Mouse (Mus musculus) hindbrain, embryonic 10.5 days (tissue): ENCODE data around the gene Atp5mpl. TPM values are rescaled to one million over a fixed set of nuclear protein-coding genes. Genes with fewer than 3 reads are reported as not detected.
A peak's percentile ranks its signal among the peaks of the same experiment; 100 is the strongest.
"Not testable (repeated sequence)": the region's sequence is repeated elsewhere in the genome, so short reads cannot be mapped to it uniquely, and the experiment has no call there.

Experiments
- DNase-seq: peaks from one replicate; pipeline ENCODE4 v3.0.0-alpha.2; 2017; ENCODE audit warnings: low spot score
- H3K27ac ChIP-seq: fragments of 300-500 bp; sonication (generic); 2 replicates; pipeline ENCODE4 v1.5.1; 2016; ENCODE audit warnings: mild to moderate bottlenecking, moderate library complexity
- H3K27me3 ChIP-seq: fragments of 300-500 bp; sonication (generic); 2 replicates; pipeline ENCODE4 v1.6.1; 2016; ENCODE audit warnings: mild to moderate bottlenecking; ENCODE audit not compliant: poor library complexity, insufficient read depth, severe bottlenecking
- H3K36me3 ChIP-seq: fragments of 300-500 bp; sonication (generic); 2 replicates; pipeline ENCODE4 v1.6.1; 2016; ENCODE audit warnings: mild to moderate bottlenecking, moderate library complexity
- H3K4me1 ChIP-seq: fragments of 300-500 bp; sonication (generic); replicated peaks from 2 replicates; pipeline ENCODE4 v1.6.1; 2016; ENCODE audit warnings: mild to moderate bottlenecking
- H3K4me3 ChIP-seq: fragments of 300-500 bp; sonication (generic); 2 replicates; pipeline ENCODE4 v1.5.1; 2016; ENCODE audit warnings: mild to moderate bottlenecking, moderate library complexity
- H3K9me3 ChIP-seq: fragments of 300-500 bp; sonication (generic); 2 replicates; pipeline ENCODE4 v1.6.1; 2016; ENCODE audit warnings: mild to moderate bottlenecking, moderate library complexity
- WGBS: fragments of 180-500 bp; shearing (Covaris S2); methylation state at CpG from one replicate; pipeline ENCODE4 v1.1.7; 2016; 5-methylcytosine and 5-hydroxymethylcytosine counted together
- polyA plus RNA-seq: library from polyadenylated mRNA; unstranded; fragments of >200 nt; fragmentation: Nextera tagmentation; extraction: Ambion mirVana; gene quantifications from 2 replicates; pipeline ENCODE4 v1.2.1, GENCODE M21; 2016

Atp5mpl gene
- polyA plus RNA-seq, 1 experiment from 2014 or later = 677 TPM

DNA sequence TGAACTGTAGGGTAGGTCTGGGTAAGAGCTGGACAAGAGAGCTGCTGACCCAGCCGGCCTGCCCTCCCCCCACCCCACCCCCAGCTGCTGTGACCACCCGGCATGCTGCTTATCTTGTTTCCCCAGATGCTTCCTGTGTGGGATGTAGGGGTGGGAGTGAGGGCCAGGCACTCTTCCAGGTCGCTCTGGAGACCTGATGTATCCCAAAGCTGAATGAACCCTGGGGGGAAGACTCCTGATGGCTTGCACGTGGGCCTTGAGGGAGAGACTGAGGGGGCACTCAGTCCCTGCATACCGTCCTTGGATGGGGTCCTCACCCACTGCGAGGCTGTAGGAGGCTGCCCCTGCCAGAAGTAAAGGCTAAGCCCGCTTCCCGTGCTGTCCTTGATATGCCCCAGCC, 21.7 kb downstream of the Atp5mpl start:
- H3K4me3 ChIP-seq = no peak overlapping the region
- no peak for DNase-seq
- no peaks in the 10 kb centered on the region for H3K36me3 ChIP-seq
- H3K27me3 ChIP-seq = no peaks in the 10 kb centered on the region
- whole genome bisulfite sequencing = 62% methylated on average over 8 of the region's 8 CpGs
- peak overlapping the region; percentile 68 for H3K27ac ChIP-seq
- no peaks in the 10 kb centered on the region for H3K9me3 ChIP-seq
- H3K4me1 ChIP-seq = peaks cover 29% of the 10 kb centered on the region

- not testable (repeated sequence) for H3K36me3 ChIP-seq, H3K27me3 ChIP-seq, DNase-seq, H3K9me3 ChIP-seq
- peaks cover 29% of the 10 kb centered on the region for H3K4me1 ChIP-seq
- peak overlapping the region; percentile 3; the same call in 1 of the 2 replicates for H3K4me3 ChIP-seq
- H3K27ac ChIP-seq = peak overlapping the region; percentile 68
- WGBS = 67% methylated on average over 18 of the region's 20 CpGs
Measured at GRCm38 (mm10) chr12:111944065-111944987, 22.5 kb downstream of the Atp5mpl start.

GRCm38 (mm10) chr12:111943421-111944064, 23.2 kb downstream of the Atp5mpl start:
- Histone ChIP-seq H3K9me3 (no peaks in the 10 kb centered on the region), H3K27me3 (no peaks in the 10 kb centered on the region), H3K4me3 (peak overlapping the region; percentile 3; the same call in 1 of the 2 replicates), H3K4me1 (peaks cover 34% of the 10 kb centered on the region), H3K27ac (peak overlapping the region; percentile 72), H3K36me3 (no peaks in the 10 kb centered on the region)
- DNase-seq = no peak
- 62% methylated on average over 10 of the region's 10 CpGs for WGBS

DNA sequence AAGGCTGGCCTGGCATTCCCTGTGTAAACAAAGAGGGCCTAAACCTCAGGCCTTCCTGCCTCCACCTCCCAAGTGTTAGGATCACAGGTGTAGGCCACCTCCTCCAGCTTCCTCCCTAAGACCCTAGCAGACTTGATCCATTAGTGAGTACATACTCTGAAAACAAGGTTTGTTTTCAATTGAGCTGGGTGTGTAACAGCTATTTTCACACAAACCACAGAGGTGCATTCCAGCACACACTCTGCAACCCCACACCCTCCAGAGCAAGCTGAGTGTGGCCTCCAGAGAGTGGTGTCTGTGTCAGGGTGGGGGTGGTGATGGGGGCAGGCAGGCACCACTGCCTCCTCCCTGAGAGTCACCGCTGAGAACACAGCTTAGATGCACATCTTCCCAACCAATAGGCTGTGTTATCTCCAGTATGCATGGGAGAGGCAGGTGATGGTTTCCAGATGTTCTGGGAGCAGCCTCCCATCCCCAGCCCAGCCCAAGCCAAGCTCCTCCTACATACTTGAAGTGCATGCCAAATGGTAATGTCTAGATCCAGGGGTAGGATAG, 28.1 kb downstream of the Atp5mpl start:
- H3K9me3 ChIP-seq = no peaks in the 10 kb centered on the region
- no peak for DNase-seq
- H3K27me3 ChIP-seq = no peaks in the 10 kb centered on the region
- peaks cover 38% of the 10 kb centered on the region for H3K4me1 ChIP-seq
- 0 out of 2 replicates have a peak overlapping the region, but pooled peaks have one; percentile 73 for H3K27ac ChIP-seq
- WGBS = 63% methylated on average over 1 of the region's 1 CpGs
- H3K36me3 ChIP-seq = no peaks in the 10 kb centered on the region
- no peak overlapping the region for H3K4me3 ChIP-seq

- Histone ChIP-seq H3K4me3 (no peak overlapping the region), H3K27me3 (no peaks in the 10 kb centered on the region), H3K4me1 (peaks cover 46% of the 10 kb centered on the region), H3K27ac (0 out of 2 replicates have a peak overlapping the region, but pooled peaks have one; percentile 73), H3K36me3 (no peaks in the 10 kb centered on the region), H3K9me3 (no peaks in the 10 kb centered on the region)
- 42% methylated on average over 24 of the region's 24 CpGs for WGBS
- no peak for DNase-seq
Measured at GRCm38 (mm10) chr12:111936706-111937550, 29.8 kb downstream of the Atp5mpl start.

DNA sequence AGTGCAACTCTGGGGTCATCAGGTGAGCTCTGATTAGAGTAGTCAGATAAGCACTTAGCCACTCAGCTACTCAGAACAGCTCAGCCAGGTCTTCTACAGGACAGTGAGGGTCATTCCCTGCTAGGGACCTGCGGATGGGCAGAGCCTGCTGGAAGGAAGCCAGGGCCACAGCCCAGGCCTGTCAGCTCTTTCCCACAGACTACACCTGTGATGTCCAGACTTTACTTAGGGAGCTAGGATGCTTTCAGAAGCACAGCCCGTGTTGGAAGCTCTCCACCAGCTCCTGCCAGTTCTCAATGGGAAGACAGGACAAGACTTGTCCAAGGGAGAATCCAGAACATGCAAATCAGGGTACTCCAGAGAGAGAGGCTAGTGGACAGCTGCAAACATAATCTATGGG, 32.8 kb downstream of the Atp5mpl start:
- H3K9me3 ChIP-seq = no peaks in the 10 kb centered on the region
- 87% methylated on average over 2 of the region's 2 CpGs for whole genome bisulfite sequencing
- H3K27ac ChIP-seq = peak overlapping the region; percentile 35; the same call in 1 of the 2 replicates
- no peak overlapping the region for H3K4me3 ChIP-seq
- H3K36me3 ChIP-seq = no peaks in the 10 kb centered on the region
- H3K4me1 ChIP-seq = peaks cover 44% of the 10 kb centered on the region
- no peak for DNase-seq
- H3K27me3 ChIP-seq = no peaks in the 10 kb centered on the region

- no peaks in the 10 kb centered on the region for H3K27me3 ChIP-seq
- 65% methylated on average over 11 of the region's 11 CpGs for WGBS
- no peak overlapping the region for H3K4me3 ChIP-seq
- no peak for DNase-seq
- no peaks in the 10 kb centered on the region for H3K9me3 ChIP-seq
- peak overlapping the region; percentile 35; the same call in 1 of the 2 replicates for H3K27ac ChIP-seq
- H3K36me3 ChIP-seq = no peaks in the 10 kb centered on the region
- peaks cover 39% of the 10 kb centered on the region for H3K4me1 ChIP-seq
Measured at GRCm38 (mm10) chr12:111933032-111933704, 33.6 kb downstream of the Atp5mpl start.

GRCm38 (mm10) chr12:111932513-111932912, 34.3 kb downstream of the Atp5mpl start:
- Histone ChIP-seq H3K4me1 (peaks cover 32% of the 10 kb centered on the region), H3K4me3 (no peak overlapping the region), H3K27ac (0 out of 2 replicates have a peak overlapping the region, but pooled peaks have one; percentile 35), H3K27me3 (no peaks in the 10 kb centered on the region), H3K9me3 (no peaks in the 10 kb centered on the region), H3K36me3 (no peaks in the 10 kb centered on the region)
- DNase-seq = no peak
- WGBS = 65% methylated on average over 3 of the region's 3 CpGs

DNA sequence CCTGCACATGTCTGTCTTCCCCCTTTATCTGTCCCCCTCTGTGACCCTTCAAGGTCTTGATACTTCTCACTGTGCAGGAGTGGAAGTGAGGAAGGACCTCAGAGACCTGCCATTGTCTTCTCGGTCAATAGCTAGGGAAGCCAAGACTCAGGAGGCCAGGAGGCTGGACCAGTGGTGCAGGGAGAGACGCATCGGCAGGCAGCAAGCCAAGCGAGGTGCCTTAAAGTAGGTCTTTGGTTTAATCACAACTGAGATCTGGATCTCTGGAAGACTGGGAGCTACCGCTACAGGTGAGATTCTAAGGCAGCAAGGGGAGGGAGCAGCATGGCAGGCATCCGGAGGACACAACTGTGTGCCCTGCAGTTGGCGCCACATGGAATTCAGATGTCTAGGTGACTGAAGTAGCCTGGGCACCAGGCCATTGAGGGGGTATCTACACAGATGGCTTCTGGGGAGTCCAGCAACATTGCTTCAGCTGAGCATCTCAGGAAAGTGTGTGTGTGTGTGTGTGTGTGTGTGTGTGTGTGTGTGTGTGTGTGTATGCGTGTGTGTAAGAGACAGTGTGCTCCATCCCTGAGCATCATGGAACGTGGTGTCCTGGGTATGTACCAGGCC, 35.3 kb downstream of the Atp5mpl start:
- H3K27me3 ChIP-seq = no peaks in the 10 kb centered on the region
- peaks cover 22% of the 10 kb centered on the region for H3K4me1 ChIP-seq
- DNase-seq = no peak
- H3K27ac ChIP-seq = no peak overlapping the region
- 83% methylated on average over 9 of the region's 9 CpGs for WGBS
- no peaks in the 10 kb centered on the region for H3K9me3 ChIP-seq
- no peak overlapping the region for H3K4me3 ChIP-seq
- no peaks in the 10 kb centered on the region for H3K36me3 ChIP-seq

DNA sequence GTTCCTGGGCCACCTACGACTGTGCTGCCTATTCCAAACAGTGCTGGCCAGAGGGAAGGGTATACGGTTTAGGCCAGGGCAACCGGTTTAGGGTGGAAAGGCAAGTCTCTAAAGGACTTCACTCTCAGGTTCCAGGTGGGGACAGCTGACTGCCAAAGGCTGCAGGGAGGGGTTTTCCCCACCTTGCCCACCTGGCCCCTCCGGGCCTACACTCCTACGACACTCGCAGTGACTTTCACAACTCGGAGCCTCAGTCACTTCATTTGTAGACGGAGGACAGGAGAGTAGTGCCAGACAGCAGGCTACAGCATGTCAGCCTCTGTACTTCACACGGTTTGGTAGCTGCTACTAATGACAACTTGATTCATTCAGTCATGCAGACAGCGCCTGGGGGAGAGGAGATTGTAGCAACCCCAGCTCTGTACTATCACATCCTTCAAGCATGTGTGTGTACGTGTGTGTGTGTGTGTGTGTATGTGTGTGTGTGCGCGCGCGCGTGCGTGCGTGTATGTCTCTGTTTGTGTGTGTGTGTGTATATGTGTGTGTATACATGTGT, 38.3 kb downstream of the Atp5mpl start:
- WGBS = 86% methylated on average over 18 of the region's 18 CpGs
- Histone ChIP-seq H3K27ac (no peak overlapping the region), H3K9me3 (no peaks in the 10 kb centered on the region), H3K36me3 (no peaks in the 10 kb centered on the region), H3K4me3 (no peak overlapping the region), H3K4me1 (peaks cover 19% of the 10 kb centered on the region), H3K27me3 (no peaks in the 10 kb centered on the region)
- no peak for DNase-seq

DNA sequence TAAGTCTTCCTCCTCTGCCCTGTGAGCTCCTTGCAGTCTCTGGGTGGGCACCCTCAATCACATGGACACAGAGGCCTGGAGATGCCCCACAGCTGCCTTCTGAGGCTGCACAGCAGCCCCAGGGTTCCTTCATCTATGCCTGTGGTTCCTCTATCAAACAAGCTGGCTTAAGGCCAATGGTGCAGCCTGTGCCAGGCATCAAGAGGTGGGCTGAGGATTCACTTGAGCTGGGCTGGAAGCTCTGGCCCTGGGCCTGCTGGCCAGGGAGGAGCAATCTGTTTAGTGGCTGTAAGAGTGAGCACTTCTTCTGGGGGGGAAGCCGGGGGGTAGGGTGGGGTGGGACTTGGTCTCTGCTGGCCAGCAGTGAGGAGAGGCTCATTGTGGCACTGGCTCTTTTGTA, 39.4 kb downstream of the Atp5mpl start:
- H3K27me3 ChIP-seq = no peaks in the 10 kb centered on the region
- peak overlapping the region; percentile 29; the same call in 1 of the 2 replicates for H3K27ac ChIP-seq
- DNase-seq = no peak
- peaks cover 8% of the 10 kb centered on the region for H3K4me1 ChIP-seq
- WGBS = 78% methylated on average over 1 of the region's 1 CpGs
- H3K36me3 ChIP-seq = no peaks in the 10 kb centered on the region
- H3K9me3 ChIP-seq = no peaks in the 10 kb centered on the region
- no peak overlapping the region for H3K4me3 ChIP-seq
